In genomic region chr11:115058701-115059100, GRCm38 (mm10) we compare ENCODE assay signal across 33 mouse cellular contexts. TPM values are rescaled to one million over a fixed set of nuclear protein-coding genes. Genes with fewer than 3 reads are reported as not detected.
"Had no signal": no experiment of that assay in that cellular context is flagged by ENCODE, and none has a peak within 500 bp of the region (broad histone marks: within the 10 kb centered on the region; RNA-seq: fewer than 3 reads in every experiment).

No protein-coding gene starts in this region.

- H3K9ac ChIP-seq: forebrain, postnatal 0 days; heart, embryonic 12.5 days; hindbrain, embryonic 13.5 days; hindbrain, embryonic 15.5 days; limb, embryonic 12.5 days had no signal

- DNase-seq: forebrain, postnatal 0 days; gastrocnemius, postnatal 14 days; gastrocnemius, postnatal 36 days; heart, adult 2 months; heart, postnatal 10 days; heart, postnatal 4 days; kidney, adult 18-20 months; kidney, adult 8-10 months; kidney, postnatal 10 days; kidney, postnatal 25 days; kidney, postnatal 4 days; liver had no signal

- H3K27ac ChIP-seq: heart, adult 2 months; hindbrain, embryonic 10.5 days; hindbrain, embryonic 13.5 days; hindbrain, embryonic 15.5 days; hindbrain, postnatal 0 days; layer of hippocampus, adult 2 months; left cerebral cortex, adult 2 months; limb, embryonic 10.5 days; limb, embryonic 12.5 days had no signal

- ATAC-seq: forebrain, postnatal 0 days; hindbrain, postnatal 0 days; intestine, embryonic 16.5 days had no signal

- H3K36me3 ChIP-seq: heart, embryonic 12.5 days; hindbrain, embryonic 10.5 days; hindbrain, embryonic 13.5 days; hindbrain, embryonic 15.5 days; limb, embryonic 10.5 days; limb, embryonic 12.5 days had no signal

- H3K4me1 ChIP-seq: heart, embryonic 12.5 days; hindbrain, embryonic 13.5 days; hindbrain, embryonic 15.5 days; limb, embryonic 12.5 days had no signal

- H3K27me3 ChIP-seq: heart, embryonic 12.5 days; hindbrain, embryonic 15.5 days had no signal

- H3K9me3 ChIP-seq: heart, embryonic 12.5 days; hindbrain, embryonic 10.5 days; hindbrain, embryonic 13.5 days; hindbrain, embryonic 15.5 days; limb, embryonic 10.5 days; limb, embryonic 12.5 days had no signal

- H3K4me3 ChIP-seq: heart, adult 2 months; heart, embryonic 12.5 days; hindbrain, embryonic 10.5 days; hindbrain, embryonic 13.5 days; hindbrain, embryonic 15.5 days; layer of hippocampus, adult 2 months; left cerebral cortex, adult 2 months; limb, embryonic 10.5 days; limb, embryonic 12.5 days had no signal

- H3K4me2 ChIP-seq: heart, embryonic 12.5 days; hindbrain, embryonic 13.5 days; hindbrain, embryonic 15.5 days; limb, embryonic 12.5 days; liver, embryonic 11.5 days had no signal

RNA-seq across cellular contexts. Expression of gene Cd300e, which starts 3.3 kb away (rescaled TPM):
- total RNA-seq: forebrain, postnatal 0 days; gastrocnemius, adult 18-20 months; gastrocnemius, postnatal 14 days; gastrocnemius, postnatal 36 days; hindbrain, postnatal 0 days; layer of hippocampus, postnatal 10 days; layer of hippocampus, postnatal 25 days; left cerebral cortex, postnatal 14 days; left cerebral cortex, postnatal 36 days had no signal
- polyA plus RNA-seq: forebrain, postnatal 0 days; heart, embryonic 12.5 days; heart, embryonic 14.5 days; heart, embryonic 16.5 days; hindbrain, embryonic 10.5 days; hindbrain, embryonic 13.5 days; hindbrain, embryonic 15.5 days; kidney, embryonic 14.5 days; kidney, embryonic 16.5 days; limb, embryonic 10.5 days; limb, embryonic 12.5 days had no signal

RNA-seq across cellular contexts. Expression of gene Cd300ld3, which starts 10.5 kb away (rescaled TPM):
- total RNA-seq: forebrain, postnatal 0 days; hindbrain, postnatal 0 days; layer of hippocampus, postnatal 10 days; left cerebral cortex, postnatal 14 days had no signal
- polyA plus RNA-seq: forebrain, postnatal 0 days; heart, embryonic 12.5 days; heart, embryonic 14.5 days; heart, embryonic 16.5 days; hindbrain, embryonic 10.5 days; hindbrain, embryonic 13.5 days; hindbrain, embryonic 15.5 days; hindbrain, postnatal 0 days; intestine, embryonic 14.5 days; intestine, embryonic 16.5 days; kidney, embryonic 14.5 days; kidney, embryonic 16.5 days; limb, embryonic 10.5 days; limb, embryonic 12.5 days; liver, embryonic 11.5 days had no signal

RNA-seq across cellular contexts. Expression of gene Cd300ld5, which starts 21.1 kb away (rescaled TPM):
- total RNA-seq: forebrain, postnatal 0 days; hindbrain, postnatal 0 days; left cerebral cortex, postnatal 14 days had no signal
- polyA plus RNA-seq: forebrain, postnatal 0 days; heart, embryonic 12.5 days; heart, embryonic 14.5 days; heart, embryonic 16.5 days; hindbrain, embryonic 10.5 days; hindbrain, embryonic 13.5 days; hindbrain, embryonic 15.5 days; hindbrain, postnatal 0 days; intestine, embryonic 14.5 days; intestine, embryonic 16.5 days; kidney, embryonic 14.5 days; kidney, embryonic 16.5 days; limb, embryonic 10.5 days; limb, embryonic 12.5 days; liver, embryonic 11.5 days had no signal

RNA-seq across cellular contexts. Expression of gene Cd300ld4, which starts 31.9 kb away (rescaled TPM):
- total RNA-seq: forebrain, postnatal 0 days; gastrocnemius, adult 18-20 months; heart, postnatal 10 days; heart, postnatal 4 days; hindbrain, postnatal 0 days; layer of hippocampus, postnatal 10 days; left cerebral cortex, adult 2 months; left cerebral cortex, postnatal 36 days had no signal
- polyA plus RNA-seq: forebrain, postnatal 0 days; heart, embryonic 12.5 days; heart, embryonic 14.5 days; heart, embryonic 16.5 days; hindbrain, embryonic 10.5 days; hindbrain, embryonic 13.5 days; hindbrain, embryonic 15.5 days; hindbrain, postnatal 0 days; intestine, embryonic 14.5 days; intestine, embryonic 16.5 days; kidney, embryonic 14.5 days; kidney, embryonic 16.5 days; limb, embryonic 10.5 days; limb, embryonic 12.5 days; liver, embryonic 11.5 days had no signal
